Mouse (Mus musculus) gastrocnemius, adult 8-10 months (tissue): ENCODE results near the gene Retnlb. TPM values are rescaled to one million over a fixed set of nuclear protein-coding genes. Genes with fewer than 3 reads are reported as not detected.

Experiments
- total RNA-seq, 4 experiments: library from RNA; stranded (reverse); gene quantifications; 2 replicates each; pipeline ENCODE4 v1.2.4; 2022

The Retnlb gene
- total RNA-seq, 4 experiments from 2014 or later: not detected

Other genes starting within 250 kb of the Retnlb start
- gene Trat1, start 44.8 kb upstream of the Retnlb start, total RNA-seq: not detected
- 1 to 10 TPM; 2.1 to 7.1 (median 3.3) TPM for gene Retnla, start 25.7 kb downstream of the Retnlb start, total RNA-seq
- gene Retnlg, start 55.8 kb downstream of the Retnlb start, total RNA-seq: not detected
- gene Dzip3, start 177.3 kb downstream of the Retnlb start, total RNA-seq: 1 to 10 TPM; 2.9 to 4.0 (median 3.1) TPM
- 1 to 10 TPM in 1 of 4 experiments, under 1 TPM in 3; 0.63 to 1.0 (median 0.80) TPM for gene Cip2a, start 177.3 kb downstream of the Retnlb start, total RNA-seq
- under 1 TPM in 1 of 4 experiments, not detected in 3; 0.05 TPM for gene Myh15, start 240.6 kb downstream of the Retnlb start, total RNA-seq